Mouse (Mus musculus): ENCODE results near the gene Pdcd10.

Gene Pdcd10

DNA sequence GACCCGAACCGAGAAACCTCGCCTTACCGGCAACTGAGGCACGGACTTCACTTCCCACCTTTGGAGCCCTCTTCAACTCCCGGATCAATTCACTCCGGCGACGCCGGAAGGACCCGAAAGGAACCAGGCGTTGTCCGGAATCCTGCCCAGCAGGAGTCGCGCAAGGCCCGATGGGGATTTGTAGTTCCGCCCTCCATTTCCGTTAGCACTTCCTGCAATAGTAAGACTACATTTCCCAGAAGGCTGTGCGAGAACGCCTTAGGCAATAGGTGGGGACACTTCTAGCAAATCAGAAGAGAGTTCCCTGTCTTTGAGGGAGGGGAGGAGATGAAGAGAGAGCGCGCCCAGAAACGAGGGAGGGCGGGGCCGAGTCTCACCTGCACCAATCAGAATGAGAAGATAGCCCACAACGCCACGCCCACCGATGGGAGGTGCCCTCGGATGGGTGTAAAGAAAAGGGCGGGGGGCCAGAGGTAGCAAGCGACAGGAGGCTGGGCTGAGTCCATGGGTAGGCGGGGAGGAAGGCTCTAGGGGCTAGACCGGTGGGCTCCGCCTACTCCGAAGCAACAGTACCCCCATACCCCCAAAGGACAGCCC lies at the start of gene Pdcd10:
Pdcd10 (minus strand) TSS at position 162 of the 597 bp plus-strand sequence.
- peak; percentile 100 for DNase-seq

DNA sequence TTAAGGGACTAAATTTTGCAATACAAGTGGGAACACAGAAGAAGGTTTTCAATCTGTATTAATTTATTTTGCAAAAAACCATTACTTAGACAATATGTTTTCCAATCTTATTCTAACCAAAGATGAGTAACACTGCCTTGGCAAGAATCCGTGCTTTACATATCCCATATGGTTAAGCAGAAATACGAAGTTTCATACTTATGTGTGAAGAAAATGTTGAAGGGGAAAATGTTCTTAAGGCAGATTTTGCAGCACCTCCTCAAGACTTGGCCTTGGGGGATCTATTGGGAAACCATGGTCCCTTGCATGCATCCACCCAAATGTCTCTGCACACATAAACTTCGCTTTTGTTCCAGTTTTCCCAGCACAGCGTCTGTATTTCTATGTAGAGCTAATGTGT lies 28.2 kb upstream of the Pdcd10 start:
- no peak for DNase-seq

DNA sequence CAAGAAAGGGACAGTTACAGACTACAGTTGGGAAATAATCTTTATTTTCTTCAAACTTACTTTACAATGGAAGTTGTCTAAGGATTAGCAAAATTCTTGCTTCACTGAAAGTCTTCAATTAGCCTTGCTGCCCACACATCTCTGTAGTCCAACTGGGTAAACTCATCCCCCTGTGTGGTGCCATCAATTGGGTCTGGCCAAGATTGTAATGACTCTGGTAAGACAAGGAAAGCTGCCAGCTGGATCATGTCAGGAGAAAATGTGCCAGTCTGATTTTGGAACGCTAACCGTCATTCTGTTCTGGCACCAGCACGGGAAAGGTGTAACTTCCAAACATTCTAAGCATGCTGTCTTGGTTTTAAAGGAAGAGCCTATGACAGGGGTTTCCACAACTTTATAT lies 26.6 kb upstream of the Pdcd10 start:
- DNase-seq = no peak

DNA sequence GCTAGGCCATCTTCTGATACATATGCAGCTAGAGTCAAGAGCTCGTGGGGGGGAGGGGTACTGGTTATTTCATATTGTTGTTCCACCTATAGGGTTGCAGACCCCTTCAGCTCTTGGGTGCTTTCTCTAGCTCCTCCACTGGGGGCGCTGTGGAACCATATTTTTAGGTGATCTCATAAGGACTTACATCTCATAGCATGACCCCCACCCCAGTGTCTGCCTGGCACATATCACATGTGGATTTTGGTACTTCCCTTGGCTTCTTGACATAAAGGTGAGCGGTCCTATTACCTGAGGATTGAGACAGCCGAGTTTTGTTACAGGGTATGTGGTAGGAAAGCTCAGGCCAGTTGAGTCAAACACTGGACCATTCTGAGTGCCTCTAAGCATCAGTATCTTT lies 22.7 kb upstream of the Pdcd10 start:
- DNase-seq = peak; percentile 2

DNA sequence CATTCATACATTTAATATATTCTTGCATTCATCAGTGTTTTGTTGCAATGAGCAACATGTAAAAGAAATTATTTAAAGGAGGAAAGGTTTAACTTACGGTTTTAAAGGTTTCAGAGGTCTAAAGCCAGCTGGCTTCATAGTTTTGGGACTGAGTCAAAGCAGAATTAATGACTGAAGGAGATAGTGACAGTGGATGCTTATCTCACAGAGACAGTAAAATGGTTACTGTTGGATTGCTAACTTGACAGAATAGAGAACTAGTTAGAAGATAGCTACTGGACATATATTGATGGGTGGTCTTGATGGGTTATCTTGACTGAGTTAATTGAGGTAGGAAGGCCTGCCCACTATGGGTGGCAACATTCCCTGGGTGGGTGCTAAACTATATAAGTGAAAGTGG lies 18.9 kb upstream of the Pdcd10 start:
- no peak for DNase-seq

DNA sequence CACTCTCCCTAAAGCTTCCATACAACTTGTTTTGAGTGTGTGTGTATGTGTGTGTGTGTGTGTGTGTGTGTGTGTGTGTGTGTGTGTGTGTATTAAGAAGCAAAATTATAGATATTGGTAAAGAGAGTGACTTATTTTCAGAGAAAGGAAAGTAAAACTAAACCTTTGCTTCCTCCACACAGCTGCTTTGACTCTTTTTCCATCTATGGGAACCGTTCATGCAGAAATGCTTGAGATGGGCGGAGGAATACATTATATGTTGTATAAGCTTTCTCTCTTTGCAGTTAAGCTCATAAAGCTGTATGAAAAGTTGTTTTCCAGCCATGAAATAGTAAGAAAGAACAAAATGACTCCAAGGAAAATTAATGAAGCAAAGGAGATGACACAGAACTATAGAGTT lies 17.4 kb upstream of the Pdcd10 start:
- DNase-seq = no peak

DNA sequence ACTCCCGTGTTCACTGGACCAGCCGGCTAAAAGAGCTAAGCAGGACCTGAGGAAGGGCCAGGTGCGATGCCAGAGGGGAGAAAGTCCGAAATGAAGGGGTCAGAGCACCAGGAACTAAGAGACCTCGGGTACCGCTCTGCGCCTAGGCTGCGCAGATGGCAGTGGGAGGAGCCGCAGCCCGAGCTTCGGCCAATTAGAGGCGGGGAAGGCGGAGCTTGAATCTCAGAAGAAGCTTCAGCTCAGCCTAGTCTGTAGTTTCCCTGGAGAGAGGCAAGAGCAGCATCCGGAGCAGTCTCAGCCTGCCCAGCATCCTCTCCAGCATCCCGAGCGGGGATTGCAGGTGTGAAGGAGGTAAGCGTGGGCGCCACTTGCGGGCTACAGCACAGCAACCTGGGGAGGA lies 636 bp upstream of the Pdcd10 start, which contains the start of gene Serpini1:
Serpini1 (plus strand) TSS at position 256 of the 400 bp plus-strand sequence.
- DNase-seq = peak; percentile 93

DNA sequence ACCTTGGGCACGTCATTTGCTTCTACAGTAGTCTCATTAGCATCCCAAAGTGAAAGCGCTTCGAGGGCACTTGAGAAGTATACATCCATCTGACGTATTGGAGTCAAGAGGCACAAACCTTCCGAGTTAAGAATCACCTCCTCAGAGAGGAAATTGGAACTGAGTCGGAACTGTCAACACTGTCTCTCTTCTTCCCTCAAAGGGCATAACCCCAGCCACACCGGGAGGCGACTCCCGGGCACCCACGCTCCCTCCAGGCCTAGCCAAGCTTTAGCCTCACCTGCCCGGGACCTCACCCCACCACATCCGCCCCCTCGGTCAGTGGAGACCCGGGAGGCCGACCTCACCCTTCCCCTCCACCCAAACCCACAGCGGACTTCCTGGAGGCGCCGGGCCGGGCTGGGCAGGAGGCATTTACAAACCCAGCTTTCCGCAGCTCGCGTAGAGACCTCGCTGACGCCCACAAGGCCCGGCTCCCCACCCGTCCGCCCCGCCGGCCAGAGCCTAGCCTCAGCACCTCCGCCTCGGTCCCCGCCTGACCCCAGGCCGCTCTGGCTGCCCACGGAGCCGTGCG lies 448 bp downstream of the Pdcd10 start:
- no peak for DNase-seq

DNA sequence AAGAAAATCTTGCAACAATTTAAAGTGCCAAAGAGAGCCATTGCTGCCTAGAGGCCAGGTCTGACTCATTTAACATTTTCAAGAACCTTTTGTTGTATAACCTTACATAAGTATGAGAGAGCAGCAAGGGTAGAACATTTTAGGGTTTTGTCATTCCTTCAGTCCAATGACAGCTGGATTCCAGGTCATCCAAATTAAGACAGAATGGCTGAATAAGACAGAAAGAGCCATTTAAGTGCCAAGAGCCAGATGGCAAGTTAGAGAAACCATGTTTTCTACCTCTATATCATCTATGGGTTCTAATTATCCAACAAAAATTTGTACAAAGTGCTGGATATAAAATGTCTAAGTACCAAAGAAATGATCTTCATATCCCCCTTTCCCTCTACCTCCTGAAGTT lies 5.4 kb downstream of the Pdcd10 start:
- no peak for DNase-seq

DNA sequence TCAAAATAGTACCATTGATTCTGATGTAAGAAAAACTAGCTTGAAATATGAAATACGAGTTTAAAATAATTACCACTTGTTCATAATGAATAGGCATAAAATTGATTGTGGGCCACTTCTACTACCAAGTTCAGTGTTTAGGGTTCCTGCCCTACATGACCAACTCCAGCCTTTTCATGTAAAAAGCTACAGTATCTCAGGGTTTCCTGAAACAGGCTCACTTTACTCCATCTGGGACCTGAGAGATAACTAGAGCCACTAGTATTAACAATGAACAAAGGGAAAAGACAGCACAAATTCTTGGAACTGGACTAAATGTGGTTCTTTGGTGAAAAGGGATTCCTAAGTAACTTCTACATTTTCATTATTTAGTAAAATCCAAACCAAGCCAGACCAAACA lies 12.4 kb downstream of the Pdcd10 start:
- DNase-seq = no peak

DNA sequence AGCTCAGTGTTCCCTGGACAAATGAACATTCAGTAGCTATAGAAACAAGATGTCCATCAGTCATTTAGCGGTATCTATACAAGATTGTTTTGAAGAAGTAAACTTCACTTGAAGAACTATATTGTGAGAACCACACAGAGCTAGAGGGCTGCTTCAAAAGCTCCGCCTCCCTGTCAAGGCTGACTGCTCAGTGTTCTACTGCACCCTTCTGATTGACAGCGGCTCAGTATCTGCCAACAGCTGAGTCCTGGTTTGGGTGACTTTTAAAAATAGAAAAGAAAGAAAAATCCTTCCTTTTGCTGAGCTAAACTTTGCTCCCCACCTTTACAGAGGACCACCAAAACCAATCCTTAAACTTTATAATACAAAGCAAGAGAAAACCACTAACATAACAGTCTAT lies 13.8 kb downstream of the Pdcd10 start:
- DNase-seq = peak; percentile 41

DNA sequence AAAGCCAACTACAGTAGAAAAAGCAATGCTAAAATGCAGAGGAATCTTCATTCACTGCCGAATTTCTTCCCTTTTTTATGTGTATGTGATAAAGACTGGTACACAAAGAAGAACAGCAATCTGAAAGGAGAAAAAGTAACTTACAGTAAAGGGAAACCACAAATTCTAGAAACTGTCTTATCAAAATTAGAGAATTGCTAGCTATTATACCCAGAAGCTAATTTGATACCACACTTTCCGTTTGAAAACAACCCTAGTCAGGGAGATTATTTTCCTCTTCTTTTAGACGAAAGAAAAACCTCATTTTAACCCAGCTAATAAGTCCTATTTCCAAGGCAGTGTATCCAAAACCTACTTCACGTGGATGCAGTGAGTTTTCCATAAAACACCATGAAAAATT lies 15.4 kb downstream of the Pdcd10 start:
- DNase-seq = no peak

DNA sequence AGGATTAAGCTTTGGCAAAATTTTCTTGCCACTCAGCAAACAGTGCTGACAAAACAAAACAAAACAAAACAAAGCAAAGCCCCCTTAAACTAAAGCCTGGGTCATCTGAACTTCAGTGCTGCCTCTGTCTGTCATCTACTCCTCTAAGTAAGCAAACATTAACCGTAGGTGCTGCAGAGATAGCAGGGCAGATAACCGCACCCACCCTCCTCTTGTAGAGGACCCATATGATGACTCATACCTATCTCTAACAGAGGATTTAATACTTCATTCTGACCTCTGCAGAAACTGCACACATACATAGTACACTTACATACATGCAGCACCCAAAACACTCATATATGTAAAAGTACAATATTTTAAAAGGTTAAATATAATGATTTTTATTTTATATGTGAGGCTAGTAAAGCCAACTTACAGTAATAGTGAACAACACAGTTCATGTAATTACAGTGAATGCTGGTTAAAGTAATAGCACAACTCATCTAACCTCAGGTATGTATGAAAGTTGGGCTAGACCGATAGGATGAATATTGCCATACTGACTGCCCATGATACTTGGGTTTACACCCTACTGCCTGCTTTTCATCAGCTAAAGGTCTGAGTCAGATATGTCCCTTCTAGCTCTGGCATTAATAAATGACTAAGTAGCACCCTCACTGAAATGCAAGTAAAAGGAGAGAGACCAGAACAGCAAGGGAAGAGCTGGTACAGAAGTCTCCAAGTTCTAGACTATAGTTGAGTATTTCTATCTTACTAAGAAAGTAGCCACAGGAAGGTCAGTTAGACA lies 22.4 kb downstream of the Pdcd10 start:
- DNase-seq = no peak

DNA sequence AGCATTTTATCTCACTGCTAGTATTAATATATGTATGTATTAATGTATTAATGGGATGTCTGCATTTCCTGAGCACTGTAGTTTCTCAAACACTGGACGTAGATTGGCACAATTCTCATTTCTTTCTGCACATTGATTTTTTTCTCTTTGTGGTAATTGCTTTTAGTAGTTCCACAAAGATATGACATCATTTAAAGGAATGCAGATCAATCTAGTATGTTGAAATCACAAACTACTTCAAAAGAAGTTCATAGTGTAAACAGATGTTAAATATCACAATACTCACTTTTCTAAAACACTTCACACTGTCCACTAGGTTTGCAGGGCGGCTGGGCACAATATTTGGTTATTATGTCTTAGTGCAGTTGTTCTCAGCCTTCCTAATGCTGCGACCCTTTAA lies 25.6 kb downstream of the Pdcd10 start:
- DNase-seq = no peak

DNA sequence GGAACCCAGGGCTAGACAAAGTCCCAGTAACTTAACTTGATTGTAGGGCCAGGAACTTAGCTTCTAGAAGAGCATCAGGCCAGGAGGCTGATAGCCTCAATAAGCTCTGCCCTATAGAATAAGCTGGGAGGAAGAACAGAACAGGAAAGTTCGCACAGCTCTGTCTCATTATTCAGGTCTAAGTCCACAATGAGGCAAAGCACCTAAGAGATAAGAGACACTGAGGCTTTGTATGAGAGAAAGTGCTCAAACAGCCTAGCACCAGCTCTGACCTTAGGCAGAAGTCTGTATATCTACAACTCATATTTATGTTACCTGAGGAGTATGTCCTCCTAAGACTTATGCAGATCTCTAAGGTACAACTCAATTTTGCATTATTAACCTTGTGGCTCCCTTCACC lies 34.1 kb downstream of the Pdcd10 start:
- DNase-seq = no peak

DNA sequence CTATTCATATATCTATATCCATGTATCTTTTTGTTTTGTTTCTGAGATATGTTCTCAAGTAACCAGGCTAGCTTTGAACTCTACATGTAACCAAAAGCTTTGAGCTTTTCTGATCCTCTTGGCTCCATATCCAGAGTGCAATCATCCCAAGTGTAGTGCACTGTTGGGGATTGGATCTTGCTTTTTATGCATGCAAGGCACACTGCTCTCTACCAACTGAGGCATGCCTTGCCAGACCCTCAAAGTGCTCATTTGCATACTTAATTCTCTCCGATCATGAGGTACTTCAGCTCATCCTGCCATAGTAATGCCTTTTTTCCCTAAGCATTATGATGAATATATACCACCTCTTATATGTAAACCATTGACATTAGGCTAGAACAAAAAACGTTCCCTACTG lies 35.3 kb downstream of the Pdcd10 start:
- no peak for DNase-seq

DNA sequence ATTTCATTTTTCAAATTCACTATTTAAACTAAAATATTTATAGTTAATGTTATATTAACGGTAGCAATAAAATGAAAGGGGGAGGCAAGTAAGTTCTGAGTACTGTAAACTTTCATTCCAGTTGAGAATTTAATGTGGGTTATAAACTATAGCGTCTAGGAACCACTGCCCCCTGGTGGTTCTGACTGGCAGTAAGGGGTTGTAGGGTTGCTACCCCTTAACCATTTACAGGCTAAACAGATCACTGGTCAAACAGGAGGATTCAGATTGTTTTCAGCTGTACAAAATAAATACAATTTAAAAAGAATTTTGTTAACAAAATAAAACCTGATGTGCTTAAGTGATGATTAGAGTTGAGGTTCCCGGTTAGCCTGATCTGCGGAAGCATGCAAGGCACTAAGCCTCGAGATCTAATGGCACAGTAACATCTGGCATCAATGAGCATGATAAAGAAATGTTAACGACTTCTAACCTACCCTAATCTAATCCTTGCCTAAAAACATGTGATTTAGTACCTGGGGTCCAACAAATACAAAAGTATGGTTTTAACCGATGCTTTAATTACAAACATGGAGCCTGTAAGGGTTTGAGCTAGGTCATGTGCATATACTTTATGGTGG lies 38.9 kb downstream of the Pdcd10 start:
- DNase-seq = peak; percentile 39

DNA sequence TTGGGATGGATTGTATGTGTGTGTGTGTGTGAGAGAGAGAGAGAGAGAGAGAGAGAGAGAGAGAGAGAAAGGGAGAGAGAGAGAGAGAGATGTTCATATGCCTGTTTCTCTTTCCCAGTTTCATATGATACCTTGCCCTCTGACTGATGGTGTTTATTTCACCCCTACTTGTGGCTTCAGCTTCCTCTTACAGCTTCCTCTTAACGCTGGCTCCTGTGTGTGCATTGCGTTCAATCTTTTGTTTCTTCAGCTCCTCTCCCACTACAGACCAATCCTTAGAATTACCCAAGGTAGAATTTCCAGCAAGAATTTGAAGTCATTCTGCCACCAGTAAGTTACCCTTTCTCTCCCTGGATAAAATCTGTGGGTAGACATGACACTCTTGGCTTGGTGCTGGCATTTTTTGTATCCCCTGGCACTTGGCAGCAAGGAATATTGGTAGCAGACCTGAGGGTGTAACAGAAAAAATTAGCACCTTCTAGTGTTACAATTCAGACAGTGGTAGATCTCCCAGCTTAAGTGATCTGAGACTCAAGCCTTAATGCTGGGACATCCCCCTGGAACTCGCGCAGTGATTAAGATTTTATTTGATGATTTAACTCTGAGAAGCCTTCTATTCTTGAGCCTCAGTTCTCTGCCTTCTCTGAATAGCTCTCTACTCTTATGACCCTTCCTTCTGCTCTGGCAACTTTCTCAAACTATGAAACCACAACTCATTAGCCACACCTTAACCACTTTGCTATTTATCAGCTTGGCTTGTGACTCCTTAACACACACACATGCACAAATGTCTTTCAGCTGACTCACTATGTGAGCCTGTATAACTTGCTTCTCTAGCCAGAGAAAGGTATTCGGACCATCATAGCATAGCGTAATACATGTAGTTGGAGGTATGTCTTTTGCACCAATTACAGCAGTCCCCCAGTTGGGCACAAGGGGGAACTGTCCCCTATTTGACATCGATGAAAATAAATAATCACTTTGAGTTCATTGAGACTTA lies 57.4 kb downstream of the Pdcd10 start:
- DNase-seq = no peak

DNA sequence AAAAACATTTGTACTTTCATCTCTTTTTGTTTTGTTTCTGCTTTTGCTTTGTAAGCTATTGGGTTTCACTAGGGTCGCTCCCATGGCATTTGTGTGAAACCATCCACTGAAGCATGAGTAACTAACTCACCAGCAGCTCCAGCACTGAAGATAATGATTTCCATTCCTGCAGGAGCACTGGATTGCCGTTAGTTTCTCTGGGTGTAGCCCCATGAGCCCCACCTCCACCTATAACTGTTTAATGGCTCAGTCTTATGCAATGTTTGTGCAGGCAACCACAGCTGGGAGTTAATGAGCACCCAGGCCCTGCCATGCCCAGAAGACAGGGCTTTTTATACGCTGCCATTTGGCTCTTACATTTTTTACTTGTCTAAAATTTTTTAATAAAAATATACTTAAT lies 63.7 kb downstream of the Pdcd10 start:
- peak; percentile 4 for DNase-seq

DNA sequence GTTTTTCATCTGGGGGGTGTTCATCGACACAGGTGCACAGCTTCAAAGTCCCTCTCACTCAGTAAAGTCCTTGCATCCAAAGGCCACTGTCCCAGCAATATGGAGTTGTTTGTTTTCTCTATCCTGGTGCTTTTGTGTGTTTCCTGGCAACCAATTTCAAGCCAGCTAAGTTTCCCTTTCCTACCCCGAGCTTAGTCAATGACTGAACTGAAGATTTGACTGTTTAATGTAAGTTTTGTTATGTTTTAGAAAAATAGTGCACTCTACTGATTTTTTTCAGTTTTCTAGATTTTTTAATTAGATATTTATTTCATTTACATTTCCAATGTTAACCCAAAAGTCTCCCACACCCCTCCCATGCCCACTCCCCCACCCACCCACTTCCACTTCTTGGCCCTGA lies 74.6 kb downstream of the Pdcd10 start, which contains the start of gene Wdr49:
Wdr49 (minus strand) TSS at position 101 of the 400 bp plus-strand sequence.
- DNase-seq = no peak

DNA sequence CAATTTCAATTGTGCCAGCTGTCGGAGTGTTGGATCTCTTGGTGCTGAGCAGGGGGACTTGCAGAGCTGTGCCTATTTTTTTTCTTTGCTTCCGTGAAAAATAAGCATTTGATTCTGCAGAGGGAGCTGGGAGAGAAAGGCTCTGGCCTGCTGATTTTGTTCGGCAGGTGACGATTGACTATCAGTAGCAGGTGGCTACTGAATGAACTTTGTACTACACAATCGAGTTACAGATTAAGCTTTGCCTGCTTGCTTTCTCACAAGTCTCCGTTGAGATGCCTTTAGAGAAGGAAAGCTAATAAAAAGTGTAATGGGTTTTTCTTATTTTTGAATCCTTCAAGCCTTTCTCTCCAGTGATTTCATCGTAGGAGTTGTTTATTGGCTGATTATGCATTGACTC lies 81.5 kb downstream of the Pdcd10 start:
- DNase-seq = no peak

DNA sequence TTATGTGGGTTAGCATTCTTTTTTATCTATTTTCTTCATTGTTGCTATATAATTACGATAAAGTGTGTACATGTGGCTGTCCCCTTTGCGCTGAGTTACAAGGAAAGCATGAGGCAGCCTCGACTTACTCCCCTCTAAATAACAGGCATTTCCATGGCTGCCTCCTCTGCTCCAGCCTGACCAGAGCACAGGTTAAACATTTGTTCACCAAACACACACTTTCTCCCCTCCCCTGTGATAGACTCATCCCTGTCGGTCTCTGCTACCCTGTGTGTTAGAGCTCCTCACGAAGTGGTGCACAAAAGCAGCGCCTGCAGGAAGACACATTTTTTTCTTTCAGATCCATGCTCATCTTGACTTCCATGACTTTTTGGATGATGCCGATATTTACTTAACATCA lies 82.0 kb downstream of the Pdcd10 start:
- no peak for DNase-seq

DNA sequence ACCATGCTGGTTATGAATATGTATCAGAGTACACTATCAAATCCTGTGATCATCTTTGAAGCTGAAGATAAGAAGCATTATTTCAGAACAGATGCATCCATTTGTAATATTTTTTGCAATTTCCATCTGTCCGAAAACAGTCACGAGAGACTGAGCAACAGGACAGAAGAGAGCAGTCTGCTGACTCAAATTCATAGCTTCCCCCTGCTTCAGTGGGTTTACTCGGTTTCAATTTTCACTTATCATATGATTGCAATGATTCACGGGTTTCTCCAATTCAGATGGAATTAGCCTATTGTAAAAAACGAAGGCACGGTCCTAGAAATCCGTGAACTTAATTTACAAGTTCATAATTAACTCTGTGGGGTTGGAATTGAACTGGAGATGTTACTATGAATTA lies 88.5 kb downstream of the Pdcd10 start:
- DNase-seq = no peak
